Mouse (Mus musculus) CH12.LX (cell line): ENCODE measurements around the gene Ttc16. TPM values are rescaled to one million over a fixed set of nuclear protein-coding genes. Genes with fewer than 3 reads are reported as not detected.

Source experiments
- DNase-seq: peaks from one replicate; pipeline ENCODE4 v3.0.0-alpha.2; 2013; ENCODE audit errors: extremely low read depth
- H3K27ac ChIP-seq: 2 replicates; pipeline ENCODE4 v1.5.1; 2012; ENCODE audit warnings: low read depth, mild to moderate bottlenecking, control low read depth, moderate library complexity; ENCODE audit not compliant: insufficient read depth
- H3K27me3 ChIP-seq: replicated peaks from 2 replicates; pipeline ENCODE3; 2012; ENCODE audit warnings: inconsistent platforms
- H3K36me3 ChIP-seq, 2 experiments: replicated peaks in 1 of 2; 2 replicates each; pipeline versions ENCODE3 to v1.6.1; 2012; ENCODE audit warnings: inconsistent platforms in 1 of 2, low read length in 1 of 2, mild to moderate bottlenecking in 1 of 2, mixed read lengths in 1 of 2, moderate library complexity in 1 of 2; ENCODE audit not compliant: control insufficient read depth in 1 of 2, insufficient read depth in 1 of 2
- H3K4me1 ChIP-seq, 2 experiments: 2 replicates each; pipeline ENCODE4 v1.6.1; 2012; ENCODE audit warnings: inconsistent platforms in 1 of 2, moderate library complexity in 1 of 2; ENCODE audit not compliant: insufficient read depth in 2 of 2, control insufficient read depth in 1 of 2
- H3K4me2 ChIP-seq: 2 replicates; pipeline ENCODE4 v1.6.1; 2012; ENCODE audit warnings: low read depth, mild to moderate bottlenecking, control low read depth; ENCODE audit not compliant: poor library complexity, insufficient read depth, severe bottlenecking
- H3K4me3 ChIP-seq, 3 experiments: fragments of 150-350 bp in 1 of 3; sonication (generic) in 1 of 3; replicated peaks in 1 of 3; 2 replicates each; pipeline versions ENCODE3 to v1.5.1; 2011 to 2012; ENCODE audit warnings: low read depth in 2 of 3, low read length in 2 of 3, mild to moderate bottlenecking in 2 of 3, moderate library complexity in 2 of 3, control low read depth in 1 of 3, improper control_type of control experiment in 1 of 3, inconsistent platforms in 1 of 3, mixed read lengths in 1 of 3; ENCODE audit not compliant: poor library complexity in 1 of 3
- H3K79me2 ChIP-seq: replicated peaks from 2 replicates; pipeline ENCODE4 v1.6.1; 2012; ENCODE audit warnings: mild to moderate bottlenecking, moderate library complexity; ENCODE audit not compliant: control insufficient read depth, poor library complexity, insufficient read depth, severe bottlenecking; ENCODE audit errors: extremely low read depth
- H3K9ac ChIP-seq: 2 replicates; pipeline ENCODE4 v1.6.1; 2012; ENCODE audit warnings: low read depth, mild to moderate bottlenecking, control low read depth, moderate library complexity; ENCODE audit not compliant: insufficient read depth
- H3K9me3 ChIP-seq: replicated peaks from 2 replicates; pipeline ENCODE3; 2012; ENCODE audit warnings: low read length, inconsistent platforms, mixed read lengths
- BHLHE40 ChIP-seq: IDR thresholded peaks from 2 replicates; pipeline ENCODE4 v1.6.1; 2011; ENCODE audit warnings: mild to moderate bottlenecking, low read depth, low read length, improper control_type of control experiment
- CHD2 ChIP-seq: IDR thresholded peaks from 2 replicates; pipeline ENCODE4 v1.6.1; 2011; ENCODE audit warnings: low read length, improper control_type of control experiment
- CTCF ChIP-seq, 2 experiments: IDR thresholded peaks in 1 of 2; conservative IDR thresholded peaks in 1 of 2; 2 replicates each; pipeline ENCODE4 v1.5.1; 2011 to 2012; ENCODE audit warnings: low read depth in 2 of 2, low read length in 2 of 2, improper control_type of control experiment in 1 of 2, inconsistent platforms in 1 of 2, mild to moderate bottlenecking in 1 of 2, moderate library complexity in 1 of 2
- E2F4 ChIP-seq: IDR thresholded peaks from 2 replicates; pipeline ENCODE4 v1.6.1; 2011; ENCODE audit warnings: low read depth, low read length, improper control_type of control experiment; ENCODE audit not compliant: insufficient replicate concordance
- ELF1 ChIP-seq: IDR thresholded peaks from 2 replicates; pipeline ENCODE4 v1.6.1; 2014; ENCODE audit warnings: low read depth, mild to moderate bottlenecking, inconsistent platforms, low read length, improper control_type of control experiment
- EP300 ChIP-seq: IDR thresholded peaks from 2 replicates; pipeline ENCODE4 v1.6.1; 2011; ENCODE audit warnings: low read length, improper control_type of control experiment
- ETS1 ChIP-seq: conservative IDR thresholded peaks from 2 replicates; pipeline ENCODE4 v1.6.1; 2012; ENCODE audit warnings: low read depth, mild to moderate bottlenecking, inconsistent platforms, low read length, improper control_type of control experiment, moderate library complexity
- GABPA ChIP-seq: IDR thresholded peaks from 2 replicates; pipeline ENCODE4 v1.6.1; 2012; ENCODE audit warnings: low read depth, low read length, improper control_type of control experiment, inconsistent platforms; ENCODE audit not compliant: insufficient replicate concordance
- IRF4 ChIP-seq: IDR thresholded peaks from 2 replicates; pipeline ENCODE4 v1.6.1; 2014; ENCODE audit warnings: low read depth, mild to moderate bottlenecking, inconsistent platforms, low read length, improper control_type of control experiment
- JUN ChIP-seq: IDR thresholded peaks from 2 replicates; pipeline ENCODE4 v1.6.1; 2011; ENCODE audit warnings: low read depth, mild to moderate bottlenecking, low read length, improper control_type of control experiment, moderate library complexity; ENCODE audit not compliant: insufficient read depth
- JUND ChIP-seq: conservative IDR thresholded peaks from 2 replicates; pipeline ENCODE4 v1.6.1; 2011; ENCODE audit warnings: low read depth, low read length, improper control_type of control experiment
- KAT2A ChIP-seq: IDR thresholded peaks from 2 replicates; pipeline ENCODE4 v1.6.1; 2012; ENCODE audit warnings: low read length, improper control_type of control experiment, inconsistent platforms; ENCODE audit not compliant: insufficient replicate concordance
- MAFK ChIP-seq: IDR thresholded peaks from 2 replicates; pipeline ENCODE4 v1.6.1; 2011; ENCODE audit warnings: low read length, improper control_type of control experiment; ENCODE audit not compliant: insufficient replicate concordance
- MAX ChIP-seq: IDR thresholded peaks from 2 replicates; pipeline ENCODE4 v1.6.1; 2011; ENCODE audit warnings: low read length, improper control_type of control experiment
- MAZ ChIP-seq: IDR thresholded peaks from 2 replicates; pipeline ENCODE4 v1.6.1; 2012; ENCODE audit warnings: low read depth, mild to moderate bottlenecking, inconsistent platforms, low read length, improper control_type of control experiment, moderate library complexity
- MEF2A ChIP-seq: IDR thresholded peaks from 2 replicates; pipeline ENCODE4 v1.6.1; 2014; ENCODE audit warnings: low read depth, mild to moderate bottlenecking, inconsistent platforms, low read length, improper control_type of control experiment, borderline replicate concordance
- MXI1 ChIP-seq: IDR thresholded peaks from 2 replicates; pipeline ENCODE4 v1.6.1; 2011; ENCODE audit warnings: mild to moderate bottlenecking, low read depth, low read length, improper control_type of control experiment
- MYC ChIP-seq: IDR thresholded peaks from 2 replicates; pipeline ENCODE4 v1.6.1; 2011; ENCODE audit warnings: low read depth, mild to moderate bottlenecking, improper control_type of control experiment, low read length
- NRF1 ChIP-seq: IDR thresholded peaks from 2 replicates; pipeline ENCODE4 v1.6.1; 2014; ENCODE audit warnings: low read depth, mild to moderate bottlenecking, inconsistent platforms, low read length, improper control_type of control experiment, moderate library complexity
- PAX5 ChIP-seq: IDR thresholded peaks from 2 replicates; pipeline ENCODE4 v1.6.1; 2012; ENCODE audit warnings: low read length, inconsistent platforms, mixed read lengths
- POLR2A ChIP-seq: IDR thresholded peaks from 2 replicates; pipeline ENCODE4 v1.6.1; 2011; ENCODE audit warnings: low read depth, mild to moderate bottlenecking, improper control_type of control experiment, low read length
- POLR2AphosphoS2 ChIP-seq: IDR thresholded peaks from 2 replicates; pipeline ENCODE4 v1.6.1; 2011; ENCODE audit warnings: low read depth, low read length, improper control_type of control experiment
- RAD21 ChIP-seq: IDR thresholded peaks from 2 replicates; pipeline ENCODE4 v1.6.1; 2011; ENCODE audit warnings: low read depth, mild to moderate bottlenecking, low read length, improper control_type of control experiment, moderate library complexity
- RCOR1 ChIP-seq: conservative IDR thresholded peaks from 2 replicates; pipeline ENCODE4 v1.6.1; 2012; ENCODE audit warnings: low read depth, mild to moderate bottlenecking, inconsistent platforms, low read length, improper control_type of control experiment
- SMC3 ChIP-seq: IDR thresholded peaks from 2 replicates; pipeline ENCODE4 v1.6.1; 2011; ENCODE audit warnings: low read depth, low read length, improper control_type of control experiment
- TBP ChIP-seq: conservative IDR thresholded peaks from 2 replicates; pipeline ENCODE4 v1.6.1; 2011; ENCODE audit warnings: low read depth, low read length, improper control_type of control experiment
- TCF12 ChIP-seq: IDR thresholded peaks from 2 replicates; pipeline ENCODE4 v1.6.1; 2014; ENCODE audit warnings: low read depth, mild to moderate bottlenecking, inconsistent platforms, low read length, improper control_type of control experiment
- USF2 ChIP-seq: conservative IDR thresholded peaks from 2 replicates; pipeline ENCODE4 v1.6.1; 2011; ENCODE audit warnings: low read depth, low read length, improper control_type of control experiment
- ZKSCAN1 ChIP-seq: IDR thresholded peaks from 2 replicates; pipeline ENCODE4 v1.6.1; 2012; ENCODE audit warnings: low read depth, inconsistent platforms, low read length, improper control_type of control experiment, borderline replicate concordance
- ZMIZ1 ChIP-seq: IDR thresholded peaks from 2 replicates; pipeline ENCODE4 v1.6.1; 2012; ENCODE audit warnings: low read depth, mild to moderate bottlenecking, inconsistent platforms, low read length, improper control_type of control experiment
- ZNF384 ChIP-seq: IDR thresholded peaks from 2 replicates; pipeline ENCODE4 v1.6.1; 2012; ENCODE audit warnings: low read depth, low read length, improper control_type of control experiment, inconsistent platforms
- dilution Hi-C: fragments of 300-500 bp; cut with MboI; formaldehyde crosslinking; loops from 2 replicates; pipeline ENCODE4 v1.14.3; 2020; ENCODE audit warnings: low sequenced_read_pairs; ENCODE audit not compliant: extremely low pct_unique_long_range_greater_than_20kb, extremely low pct_ligation_motif_present
- in situ Hi-C: fragments of 300-500 bp; cut with MboI; formaldehyde crosslinking; loops from 3 replicates; pipeline ENCODE4 v1.14.3; 2019; ENCODE audit warnings: low sequenced_read_pairs, low pct_ligation_motif_present, low pct_unique_long_range_greater_than_20kb, mixed read lengths
- polyA plus RNA-seq: library from polyadenylated mRNA; unstranded; fragments of >175 nt; gene quantifications from 2 replicates; pipeline ENCODE4 v1.2.1, GENCODE M21; 2012; ENCODE audit warnings: low read depth; ENCODE audit not compliant: insufficient read length
- total RNA-seq, 2 experiments: library from RNA; depleted of rRNA; stranded (reverse); fragments of 300-350 nt in 1 of 2; fragments of >200 nt in 1 of 2; gene quantifications; 2 replicates each; pipeline ENCODE4 v1.2.3; 2012 to 2014

Gene Ttc16
- total and polyA plus RNA-seq, 3 experiments, result 0.11 to 0.81 (median 0.24) TPM

DNA sequence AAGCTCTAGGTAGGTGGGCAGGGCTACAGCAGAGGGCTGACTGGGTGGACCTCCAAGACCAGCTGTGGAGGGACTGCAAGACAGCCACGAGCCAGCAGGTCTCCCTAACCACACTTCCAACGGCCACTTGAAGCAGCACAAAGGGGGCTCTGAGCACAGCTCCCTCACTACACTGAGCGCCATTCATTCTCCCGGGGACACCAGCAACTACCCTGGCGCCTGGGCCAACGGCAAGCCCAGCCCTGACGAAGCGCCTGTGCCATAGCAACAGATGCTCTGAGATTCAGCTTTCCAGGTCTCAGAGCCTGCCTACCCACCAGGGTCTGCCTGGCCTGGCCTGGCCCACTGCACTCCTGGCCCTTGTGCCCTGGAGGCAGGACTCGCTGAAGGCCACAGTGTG is 56.7 kb downstream of the Ttc16 start:
- peaks cover 0 to 11% of the 10 kb centered on the region in 2 experiments for H3K36me3 ChIP-seq
- dilution Hi-C loops, result no loop called here
- in situ Hi-C loops, result no loop called here
- no peaks in the 10 kb centered on the region for H3K27me3 ChIP-seq
- no peak overlapping the region for H3K9ac ChIP-seq
- peaks cover 43 to 62% of the 10 kb centered on the region in 2 experiments for H3K4me1 ChIP-seq
- H3K4me3 ChIP-seq, result no peak overlapping the region
- TF ChIP-seq MEF2A (no peak), CHD2 (no peak), SMC3 (no peak), POLR2A (no peak), MAFK (no peak), E2F4 (no peak), PAX5 (no peak), TBP (no peak), CTCF (conservative IDR thresholded peaks at IDR 0.05 in 1 of 2, IDR thresholded peaks at IDR 0.05 in 1 of 2; ENCODE audit: low read depth in 2 of 2, low read length in 2 of 2) (no peak), USF2 (no peak), KAT2A (no peak)
- no peak overlapping the region for H3K27ac ChIP-seq
- DNase-seq, result no peak
- peaks cover 23% of the 10 kb centered on the region for H3K79me2 ChIP-seq
- H3K9me3 ChIP-seq, result peaks cover 6% of the 10 kb centered on the region
- no peak overlapping the region for H3K4me2 ChIP-seq

DNA sequence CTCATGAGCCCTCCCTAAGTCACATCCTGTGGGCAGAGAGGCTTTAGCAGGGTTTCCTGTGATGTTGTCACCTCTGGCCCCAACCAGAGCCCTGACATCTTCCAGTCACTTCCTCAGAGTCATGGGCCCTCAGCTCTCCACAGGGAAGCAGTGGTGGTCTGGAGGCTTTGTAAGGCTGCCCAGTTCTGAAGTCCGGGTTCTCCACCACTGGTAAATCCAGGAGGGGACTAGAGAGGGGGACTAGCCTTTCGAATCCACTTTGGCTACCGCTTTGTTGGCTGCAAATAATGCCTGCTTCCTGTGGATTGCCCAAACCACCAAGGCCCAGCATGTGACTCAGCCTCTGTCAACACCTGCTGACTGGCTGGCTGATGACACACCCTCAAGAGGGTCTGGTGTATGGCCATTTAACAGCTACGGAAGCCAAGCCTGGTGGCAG is 60.4 kb downstream of the Ttc16 start:
- Histone ChIP-seq H3K27ac (peak overlapping the region; percentile 80), H3K9me3 (peaks cover 6% of the 10 kb centered on the region), H3K9ac (no peak overlapping the region), H3K4me2 (peak overlapping the region; percentile 2; the same call in 1 of the 2 replicates), H3K4me1 (peaks cover 36 to 59% of the 10 kb centered on the region in 2 experiments), H3K27me3 (no peaks in the 10 kb centered on the region), H3K36me3 (peaks cover 3 to 15% of the 10 kb centered on the region in 2 experiments), H3K79me2 (peaks cover 24% of the 10 kb centered on the region), H3K4me3 (no peak overlapping the region)
- in situ Hi-C loops (loop anchor here (5.0 kb wide), 1 partner anchor 42 kb away; the partner anchor contains the start of gene Tor2a), dilution Hi-C loops (no loop called here)
- DNase-seq, result peak; percentile 84
- TF ChIP-seq JUND (0 out of 2 replicates have a peak, but pooled peaks have one; percentile 28), NRF1 (no peak), ZNF384 (no peak), GABPA (no peak), MEF2A (peak; percentile 19; the same call in 1 of the 2 replicates), IRF4 (0 out of 2 replicates have a peak, but pooled peaks have one; percentile 20), JUN (no peak), PAX5 (no peak), ETS1 (peak; percentile 76), MAX (peak; percentile 91), BHLHE40 (peak; percentile 86), USF2 (peak; percentile 39; the same call in 1 of the 2 replicates), MAZ (peak; percentile 57; the same call in 1 of the 2 replicates), TCF12 (no peak; the same call in none of the 2 replicates), CHD2 (0 out of 2 replicates have a peak, but pooled peaks have one; percentile 23), ELF1 (peak; percentile 52), POLR2A (peak; percentile 38; the same call in 1 of the 2 replicates), EP300 (peak; percentile 44; the same call in 1 of the 2 replicates), POLR2AphosphoS2 (no peak), ZMIZ1 (0 out of 2 replicates have a peak, but pooled peaks have one; percentile 29), E2F4 (no peak), RAD21 (no peak; the same call in 1 of the 2 replicates), ZKSCAN1 (no peak), RCOR1 (no peak), KAT2A (no peak), TBP (0 out of 2 replicates have a peak, but pooled peaks have one; percentile 50), MXI1 (peak; percentile 73), MYC (peak; percentile 65)
